Mouse (Mus musculus) brain, embryonic 14.5 days (tissue): ENCODE measurements at regions not wholly inside any gene's neighbourhood (a gene's known extent, or its start where the extent isn't known, plus 50 kb on each side); places are given as distances from the start of the nearest gene placed in this dataset.

Source experiments
- CTCF ChIP-seq: fragments of 200-500 bp; IDR thresholded peaks from 2 replicates; pipeline ENCODE4 v1.5.1; 2012; ENCODE audit warnings: inconsistent platforms, mild to moderate bottlenecking, moderate library complexity, borderline replicate concordance; ENCODE audit not compliant: insufficient read depth, insufficient read length; ENCODE audit errors: extremely low read depth
- POLR2A ChIP-seq: fragments of 200-500 bp; IDR thresholded peaks from 2 replicates; pipeline ENCODE4 v1.6.1; 2012; ENCODE audit warnings: mild to moderate bottlenecking, inconsistent platforms, borderline replicate concordance; ENCODE audit not compliant: poor library complexity, insufficient read depth, insufficient read length, severe bottlenecking; ENCODE audit errors: extremely low read depth

DNA sequence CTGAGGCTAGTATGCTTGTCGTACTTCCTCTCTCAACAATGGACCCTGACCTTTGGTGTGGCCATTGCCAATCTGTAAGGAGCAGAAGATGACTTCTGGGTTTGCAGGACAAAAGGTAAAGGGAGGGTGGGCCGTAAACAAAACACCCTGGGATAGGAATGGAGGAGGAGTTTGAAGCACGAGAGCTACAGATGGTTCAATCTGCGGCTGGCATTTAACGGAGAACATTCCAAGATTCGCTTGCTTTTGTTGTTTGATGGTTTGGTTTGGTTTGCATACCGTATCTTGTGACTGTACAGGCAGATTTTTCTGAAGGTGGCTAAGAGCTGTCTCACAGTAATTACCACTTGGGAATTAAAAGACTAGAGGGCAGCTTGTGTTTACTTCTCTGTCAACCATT lies 137.7 kb upstream of the Fndc3a start:
- TF ChIP-seq CTCF (no peak), POLR2A (no peak)
